Mouse (Mus musculus) forebrain, embryonic 12.5 days (tissue): Measurements from ENCODE around the gene Akap13. TPM values are rescaled to one million over a fixed set of nuclear protein-coding genes. Genes with fewer than 3 reads are reported as not detected.

ENCODE experiments used
- ATAC-seq: fragments of 200-750 bp; cut with Nextera tagmentation; 2 replicates; pipeline ENCODE4 v1.8.0; 2017; ENCODE audit warnings: moderate TSS enrichment; ENCODE audit not compliant: low FRiP score
- H3K27ac ChIP-seq: fragments of 300-500 bp; sonication (generic); 2 replicates; pipeline ENCODE4 v1.5.1; 2016; ENCODE audit warnings: mild to moderate bottlenecking
- H3K27me3 ChIP-seq: fragments of 300-500 bp; sonication (generic); 2 replicates; pipeline ENCODE4 v1.6.1; 2016; ENCODE audit warnings: mild to moderate bottlenecking
- H3K36me3 ChIP-seq: fragments of 300-500 bp; sonication (generic); replicated peaks from 2 replicates; pipeline ENCODE4 v1.6.1; 2016; ENCODE audit warnings: mild to moderate bottlenecking
- H3K4me1 ChIP-seq: fragments of 300-500 bp; sonication (generic); 2 replicates; pipeline ENCODE4 v1.6.1; 2016
- H3K4me2 ChIP-seq: fragments of 300-500 bp; sonication (generic); 2 replicates; pipeline ENCODE4 v1.6.1; 2016; ENCODE audit warnings: mild to moderate bottlenecking, moderate library complexity
- H3K4me3 ChIP-seq: fragments of 300-500 bp; sonication (generic); replicated peaks from 2 replicates; pipeline ENCODE4 v1.5.1; 2016; ENCODE audit warnings: mild to moderate bottlenecking
- H3K9ac ChIP-seq: fragments of 300-500 bp; sonication (generic); 2 replicates; pipeline ENCODE4 v1.6.1; 2016; ENCODE audit warnings: mild to moderate bottlenecking
- H3K9me3 ChIP-seq: fragments of 300-500 bp; sonication (generic); 2 replicates; pipeline ENCODE4 v1.6.1; 2016
- WGBS: fragments of 180-500 bp; shearing (Covaris S2); methylation state at CpG from one replicate; pipeline ENCODE4 v1.1.7; 2016; 5-methylcytosine and 5-hydroxymethylcytosine counted together
- polyA plus RNA-seq: library from polyadenylated mRNA; unstranded; fragments of >200 nt; fragmentation: Nextera tagmentation; extraction: Ambion mirVana; gene quantifications from 2 replicates; pipeline ENCODE4 v1.2.1, GENCODE M21; 2016

Gene Akap13
- polyA plus RNA-seq, 1 experiment from 2014 or later, result 27.6 TPM

- Histone ChIP-seq H3K4me2 (no peak overlapping the region), H3K4me3 (no peak overlapping the region), H3K4me1 (no peaks in the 10 kb centered on the region), H3K36me3 (no peaks in the 10 kb centered on the region; the same call in 1 of the 2 replicates), H3K9me3 (no peaks in the 10 kb centered on the region), H3K9ac (no peak overlapping the region), H3K27me3 (no peaks in the 10 kb centered on the region), H3K27ac (no peak overlapping the region)
- no peak for ATAC-seq
- 94% methylated on average over 6 of the region's 6 CpGs for WGBS
Measured at GRCm38 (mm10) chr7:75710920-75711319, 255.6 kb downstream of the Akap13 start.

DNA sequence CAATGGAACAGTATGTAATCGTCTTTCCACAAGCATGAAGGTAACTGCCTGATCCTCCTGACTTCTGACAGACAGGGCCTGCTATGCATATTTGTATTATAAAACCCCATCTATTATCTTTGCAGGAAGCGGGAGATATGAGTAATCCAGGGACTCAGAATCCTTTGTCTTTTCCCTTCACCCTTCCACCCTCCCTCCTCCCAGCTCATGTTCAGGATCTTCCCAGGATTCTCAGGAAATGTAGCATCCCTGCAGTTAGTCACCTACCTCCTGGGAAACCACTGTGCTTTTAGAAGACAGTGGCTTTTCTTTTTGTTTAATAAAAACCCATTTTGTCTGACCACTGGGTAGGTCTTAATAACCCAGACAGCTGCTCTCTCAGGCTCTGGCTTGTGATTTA lies 256.1 kb downstream of the Akap13 start:
- no peaks in the 10 kb centered on the region for H3K4me1 ChIP-seq
- no peaks in the 10 kb centered on the region for H3K36me3 ChIP-seq
- no peak overlapping the region for H3K9ac ChIP-seq
- H3K27me3 ChIP-seq, result no peaks in the 10 kb centered on the region
- 87% methylated on average over 2 of the region's 2 CpGs for WGBS
- no peak overlapping the region for H3K4me2 ChIP-seq
- H3K9me3 ChIP-seq, result no peaks in the 10 kb centered on the region
- ATAC-seq, result no peak
- H3K27ac ChIP-seq, result no peak overlapping the region
- no peak overlapping the region for H3K4me3 ChIP-seq

- H3K27ac ChIP-seq, result no peak overlapping the region
- 69% methylated on average over 2 of the region's 2 CpGs for WGBS
- no peak overlapping the region for H3K4me2 ChIP-seq
- no peaks in the 10 kb centered on the region for H3K36me3 ChIP-seq
- no peak overlapping the region for H3K9ac ChIP-seq
- H3K4me3 ChIP-seq, result no peak overlapping the region
- no peak for ATAC-seq
- no peaks in the 10 kb centered on the region for H3K9me3 ChIP-seq
- no peaks in the 10 kb centered on the region for H3K27me3 ChIP-seq
- H3K4me1 ChIP-seq, result no peaks in the 10 kb centered on the region
Measured at GRCm38 (mm10) chr7:75712808-75713207, 257.5 kb downstream of the Akap13 start.

GRCm38 (mm10) chr7:75713959-75714358 lies 258.6 kb downstream of the Akap13 start:
- Histone ChIP-seq H3K4me1 (no peaks in the 10 kb centered on the region), H3K4me3 (no peak overlapping the region), H3K27me3 (no peaks in the 10 kb centered on the region), H3K9me3 (no peaks in the 10 kb centered on the region), H3K9ac (no peak overlapping the region), H3K36me3 (no peaks in the 10 kb centered on the region), H3K4me2 (no peak overlapping the region), H3K27ac (no peak overlapping the region)
- ATAC-seq, result no peak
- 91% methylated on average over 5 of the region's 5 CpGs for WGBS

DNA sequence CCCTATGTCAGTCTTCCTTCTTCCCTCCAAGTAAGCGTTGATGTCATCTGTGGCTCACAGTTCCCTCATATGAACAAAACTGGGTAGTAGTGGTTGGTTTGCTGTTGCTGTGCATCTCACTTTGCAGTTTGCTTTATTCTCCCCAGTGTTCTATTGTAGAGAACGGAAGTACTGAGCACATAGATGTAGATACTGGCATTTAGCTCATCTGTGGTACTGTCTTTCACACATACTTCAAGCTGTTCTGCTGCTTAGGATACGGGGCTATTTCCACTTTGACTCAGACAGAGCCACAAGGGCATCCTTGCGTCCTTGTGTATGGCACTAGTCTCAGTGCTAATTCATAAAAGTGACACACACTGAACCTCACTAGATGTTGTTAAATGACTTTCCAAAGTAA lies 259.7 kb downstream of the Akap13 start:
- no peaks in the 10 kb centered on the region for H3K4me1 ChIP-seq
- no peak overlapping the region for H3K4me2 ChIP-seq
- WGBS, result 95% methylated on average over 4 of the region's 4 CpGs
- H3K9me3 ChIP-seq, result no peaks in the 10 kb centered on the region
- H3K36me3 ChIP-seq, result no peaks in the 10 kb centered on the region; the same call in 1 of the 2 replicates
- ATAC-seq, result no peak
- no peak overlapping the region for H3K4me3 ChIP-seq
- no peaks in the 10 kb centered on the region for H3K27me3 ChIP-seq
- no peak overlapping the region for H3K9ac ChIP-seq
- H3K27ac ChIP-seq, result no peak overlapping the region

GRCm38 (mm10) chr7:75715939-75716338 lies 260.6 kb downstream of the Akap13 start:
- Histone ChIP-seq H3K4me3 (no peak overlapping the region), H3K4me1 (no peaks in the 10 kb centered on the region), H3K27me3 (no peaks in the 10 kb centered on the region), H3K4me2 (no peak overlapping the region), H3K27ac (no peak overlapping the region), H3K36me3 (no peaks in the 10 kb centered on the region; the same call in 1 of the 2 replicates), H3K9me3 (no peaks in the 10 kb centered on the region), H3K9ac (no peak overlapping the region)
- whole genome bisulfite sequencing, result 90% methylated on average over 4 of the region's 4 CpGs
- ATAC-seq, result no peak

DNA sequence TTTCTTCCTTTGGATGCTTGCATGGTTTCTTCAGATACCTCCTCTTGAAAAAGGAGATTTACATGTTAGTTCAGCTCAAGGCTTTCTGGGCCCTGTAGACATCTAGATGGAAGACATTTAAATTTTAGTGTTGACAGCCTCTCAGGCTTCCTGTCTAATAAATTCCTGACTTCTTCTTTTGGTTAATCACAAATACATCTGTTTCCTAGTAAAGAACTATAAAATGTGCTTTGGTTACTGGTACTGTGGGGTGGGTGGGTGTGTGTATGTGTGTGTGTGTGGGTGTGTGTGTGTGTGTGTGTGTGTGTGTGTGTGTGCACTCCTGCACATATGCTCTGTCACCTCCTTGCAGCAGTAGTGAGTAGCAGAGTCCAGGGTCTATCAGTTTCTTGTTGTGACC lies 262.0 kb downstream of the Akap13 start:
- ATAC-seq, result no peak
- Histone ChIP-seq H3K36me3 (peaks cover 4% of the 10 kb centered on the region), H3K4me1 (no peaks in the 10 kb centered on the region)

GRCm38 (mm10) chr7:75721302-75721701 lies 266.0 kb downstream of the Akap13 start:
- Histone ChIP-seq H3K27ac (no peak overlapping the region), H3K27me3 (no peaks in the 10 kb centered on the region), H3K4me3 (no peak overlapping the region), H3K36me3 (peaks cover 14% of the 10 kb centered on the region), H3K4me2 (no peak overlapping the region), H3K4me1 (no peaks in the 10 kb centered on the region), H3K9me3 (no peaks in the 10 kb centered on the region), H3K9ac (no peak overlapping the region)
- no peak for ATAC-seq
- WGBS, result 89% methylated on average over 4 of the region's 4 CpGs

More for the DNA sequence above, 262.0 kb downstream of the Akap13 start:
- Histone ChIP-seq H3K27ac (no peak overlapping the region), H3K4me3 (no peak overlapping the region), H3K27me3 (no peaks in the 10 kb centered on the region), H3K9ac (no peak overlapping the region), H3K4me2 (no peak overlapping the region), H3K9me3 (no peaks in the 10 kb centered on the region)

GRCm38 (mm10) chr7:75724012-75724411 lies 268.7 kb downstream of the Akap13 start:
- Histone ChIP-seq H3K36me3 (peaks cover 34% of the 10 kb centered on the region), H3K4me3 (no peak overlapping the region), H3K9ac (no peak overlapping the region), H3K9me3 (no peaks in the 10 kb centered on the region), H3K4me1 (no peaks in the 10 kb centered on the region), H3K4me2 (no peak overlapping the region), H3K27me3 (no peaks in the 10 kb centered on the region), H3K27ac (no peak overlapping the region)
- ATAC-seq, result no peak
- WGBS, result 95% methylated on average over 1 of the region's 1 CpGs

- no peaks in the 10 kb centered on the region for H3K4me1 ChIP-seq
- ATAC-seq, result no peak
- 92% methylated on average over 6 of the region's 6 CpGs for WGBS
- H3K4me2 ChIP-seq, result no peak overlapping the region
- peaks cover 51% of the 10 kb centered on the region for H3K36me3 ChIP-seq
- no peak overlapping the region for H3K4me3 ChIP-seq
- no peaks in the 10 kb centered on the region for H3K9me3 ChIP-seq
- no peaks in the 10 kb centered on the region for H3K27me3 ChIP-seq
- H3K9ac ChIP-seq, result no peak overlapping the region
- no peak overlapping the region for H3K27ac ChIP-seq
Measured at GRCm38 (mm10) chr7:75725899-75726298, 270.6 kb downstream of the Akap13 start.

- Histone ChIP-seq H3K27ac (no peak overlapping the region), H3K36me3 (peaks cover 52% of the 10 kb centered on the region)
- ATAC-seq, result no peak
Measured at GRCm38 (mm10) chr7:75726867-75727266, 271.5 kb downstream of the Akap13 start.

DNA sequence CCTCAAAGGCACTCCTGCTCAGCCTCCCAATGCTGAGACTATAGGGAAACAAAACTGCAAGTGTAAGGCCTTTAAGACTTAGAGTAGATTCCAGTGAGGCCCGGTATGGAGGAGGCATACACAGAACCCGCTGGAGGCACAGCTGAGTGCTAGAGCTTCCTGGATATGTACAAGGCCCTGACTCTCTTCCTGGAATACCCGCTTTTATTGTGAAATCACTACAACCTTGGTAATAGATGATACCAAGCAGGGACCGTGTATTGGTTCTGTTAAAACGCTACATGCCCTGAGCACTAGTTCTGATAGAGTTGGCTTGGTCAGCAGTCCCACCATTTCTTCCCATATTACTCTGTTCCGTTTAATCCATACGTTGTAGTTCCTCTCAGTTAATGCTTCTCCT lies 274.3 kb downstream of the Akap13 start:
- H3K27me3 ChIP-seq, result no peaks in the 10 kb centered on the region
- no peak overlapping the region for H3K4me2 ChIP-seq
- no peak overlapping the region for H3K9ac ChIP-seq
- no peak for ATAC-seq
- no peaks in the 10 kb centered on the region for H3K4me1 ChIP-seq
- 93% methylated on average over 7 of the region's 7 CpGs for WGBS
- H3K4me3 ChIP-seq, result no peak overlapping the region
- H3K9me3 ChIP-seq, result no peaks in the 10 kb centered on the region
- H3K27ac ChIP-seq, result no peak overlapping the region
- H3K36me3 ChIP-seq, result peaks cover 46% of the 10 kb centered on the region

More at GRCm38 (mm10) chr7:75726867-75727266, 271.5 kb downstream of the Akap13 start:
- Histone ChIP-seq H3K27me3 (no peaks in the 10 kb centered on the region), H3K4me2 (no peak overlapping the region), H3K4me3 (no peak overlapping the region), H3K4me1 (no peaks in the 10 kb centered on the region), H3K9ac (no peak overlapping the region), H3K9me3 (no peaks in the 10 kb centered on the region)
- 95% methylated on average over 9 of the region's 9 CpGs for WGBS

DNA sequence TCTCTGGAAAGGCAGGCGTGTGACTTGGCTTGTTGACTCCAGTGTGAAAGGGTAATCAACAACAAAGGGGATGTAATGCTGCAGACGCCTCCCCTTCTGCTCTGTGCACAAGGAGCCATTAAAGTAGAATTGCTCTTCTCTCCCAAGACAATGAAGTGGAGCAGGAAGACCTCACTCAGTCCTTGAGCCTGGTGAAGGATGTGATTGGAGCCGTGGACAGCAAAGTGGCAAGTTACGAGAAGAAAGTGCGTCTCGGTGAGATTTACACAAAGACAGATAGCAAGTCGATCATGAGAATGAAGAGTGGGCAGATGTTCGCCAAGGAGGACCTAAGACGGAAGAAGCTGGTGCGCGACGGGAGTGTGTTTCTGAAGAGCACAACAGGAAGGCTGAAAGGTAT lies 274.9 kb downstream of the Akap13 start:
- Histone ChIP-seq H3K4me2 (no peak overlapping the region), H3K27ac (no peak overlapping the region), H3K4me1 (no peaks in the 10 kb centered on the region), H3K9me3 (no peaks in the 10 kb centered on the region), H3K4me3 (no peak overlapping the region), H3K9ac (no peak overlapping the region), H3K36me3 (peaks cover 46% of the 10 kb centered on the region), H3K27me3 (no peaks in the 10 kb centered on the region)
- no peak for ATAC-seq
- 91% methylated on average over 12 of the region's 12 CpGs for WGBS
